Mouse (Mus musculus): ENCODE data around the gene Crtac1. TPM values are rescaled to one million over a fixed set of nuclear protein-coding genes. Genes with fewer than 3 reads are reported as not detected.
A peak's percentile ranks its signal among the peaks of the same experiment; 100 is the strongest.

The Crtac1 gene
- total RNA-seq (2015) (not detected in 2 replicates), total RNA-seq (2017) (not detected in 2 replicates)

DNA sequence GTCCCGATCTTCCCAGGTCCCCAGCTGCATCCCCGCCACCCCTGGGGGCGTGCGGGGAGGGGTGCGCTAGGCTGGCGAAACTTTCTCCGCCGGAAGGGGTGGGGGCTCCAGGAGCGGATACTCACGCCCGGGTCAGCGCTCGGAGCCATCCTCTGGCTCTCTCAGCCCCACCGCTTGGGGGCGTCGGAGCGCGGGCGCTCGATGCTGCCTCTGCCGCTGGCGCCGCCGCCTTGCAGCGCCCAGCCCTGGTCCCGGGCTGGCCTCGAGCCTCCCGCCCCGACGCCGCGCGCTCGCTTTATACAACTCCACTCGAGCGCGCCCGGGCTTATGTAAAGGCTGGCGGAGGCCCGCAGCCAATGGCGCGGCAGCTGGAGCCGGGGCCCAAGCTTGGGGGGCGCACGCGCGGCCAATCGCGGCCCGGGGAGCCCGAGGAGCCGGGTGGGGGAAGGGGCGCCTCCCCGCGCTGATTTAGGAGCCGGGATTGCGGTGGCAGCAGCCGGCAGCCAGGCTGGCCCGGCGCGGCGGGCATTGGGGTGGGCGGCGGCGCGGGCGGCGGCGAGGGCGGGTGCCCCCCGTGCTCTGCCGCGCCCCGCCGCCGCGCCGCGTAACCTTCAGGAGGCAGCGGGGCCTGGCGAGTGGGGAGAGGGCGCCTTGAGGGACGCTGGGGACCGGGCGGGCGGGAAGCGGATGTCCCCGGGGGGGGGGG is at the start of gene Crtac1:
TSS of gene Crtac1 (minus strand) at position 299 of the 706 bp plus-strand sequence.
- ATAC-seq (replicated peaks; ENCODE audit: poor library complexity), result no peak

GRCm38 (mm10) chr19:42478303-42478702 is 46.7 kb upstream of the Crtac1 start:
- no peak for ATAC-seq (replicated peaks; ENCODE audit: poor library complexity)

- ATAC-seq (replicated peaks; ENCODE audit: poor library complexity), result no peak
Observed at GRCm38 (mm10) chr19:42477769-42478168, 46.2 kb upstream of the Crtac1 start.

- ATAC-seq (replicated peaks; ENCODE audit: poor library complexity), result no peak
Observed at GRCm38 (mm10) chr19:42472831-42473230, 41.2 kb upstream of the Crtac1 start.

GRCm38 (mm10) chr19:42471571-42471970 is 40.0 kb upstream of the Crtac1 start:
- no peak for ATAC-seq (replicated peaks; ENCODE audit: poor library complexity)

- no peak for ATAC-seq (replicated peaks; ENCODE audit: poor library complexity)
Observed at GRCm38 (mm10) chr19:42461851-42462250, 30.3 kb upstream of the Crtac1 start.

GRCm38 (mm10) chr19:42461353-42461752 is 29.8 kb upstream of the Crtac1 start:
- no peak for ATAC-seq (replicated peaks; ENCODE audit: poor library complexity)

DNA sequence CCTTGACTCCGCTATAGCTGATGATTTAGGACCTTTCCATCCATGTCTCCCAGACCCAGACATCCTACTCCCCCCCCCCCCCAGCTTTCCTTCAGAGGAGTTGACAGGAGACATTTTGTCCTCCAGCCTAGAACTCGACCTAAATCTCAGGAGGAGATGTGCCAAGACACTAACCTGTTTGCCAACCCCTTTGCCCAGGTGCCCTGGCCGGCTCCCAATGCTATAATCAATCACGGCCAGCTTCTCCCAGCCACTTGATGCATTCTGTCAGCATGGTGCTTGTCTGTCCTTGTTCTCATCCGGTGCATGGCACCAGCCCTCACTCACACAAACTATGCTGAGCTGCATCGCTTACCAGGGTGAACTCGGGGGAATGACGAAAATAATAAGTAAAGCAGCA is 27.9 kb upstream of the Crtac1 start:
- no peak for ATAC-seq (replicated peaks; ENCODE audit: poor library complexity)

DNA sequence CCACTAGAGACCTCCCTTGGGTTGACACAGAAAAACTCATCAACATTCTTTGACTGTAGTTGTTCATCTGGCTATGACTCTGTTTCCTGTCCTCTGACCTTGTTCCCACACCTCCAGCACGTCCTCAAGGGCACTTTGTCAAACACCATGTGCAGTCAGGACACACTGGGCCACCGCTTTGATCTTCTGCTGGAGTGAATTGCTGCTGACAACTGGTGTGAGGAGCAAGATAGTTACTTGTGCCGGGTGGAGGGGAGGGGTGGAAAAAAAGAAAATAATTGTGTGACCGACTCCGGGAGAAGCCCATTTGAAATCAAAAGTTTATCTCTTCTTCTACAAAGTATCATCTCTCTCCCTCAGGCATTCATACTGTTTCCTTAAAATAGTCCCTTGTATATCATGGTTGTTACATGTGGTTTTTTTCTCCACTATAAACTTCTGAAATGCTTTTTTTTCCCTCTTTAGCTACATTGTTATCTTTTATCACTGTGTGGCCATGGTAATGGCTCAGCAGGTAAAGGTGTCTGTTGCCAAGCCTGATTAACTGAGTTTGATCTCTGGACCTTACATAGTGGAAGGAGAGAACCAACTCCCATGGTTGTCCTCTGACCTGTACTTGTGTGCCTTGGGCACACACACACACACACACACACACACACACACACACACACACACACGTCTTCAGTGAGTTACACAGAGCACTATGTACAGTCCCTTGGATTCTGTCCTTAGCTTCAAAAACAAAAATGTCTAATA is 23.1 kb upstream of the Crtac1 start:
- ATAC-seq (replicated peaks; ENCODE audit: poor library complexity), result no peak

GRCm38 (mm10) chr19:42454006-42454405 is 22.4 kb upstream of the Crtac1 start:
- ATAC-seq (replicated peaks; ENCODE audit: poor library complexity), result no peak

- no peak for ATAC-seq (replicated peaks; ENCODE audit: poor library complexity)
Observed at GRCm38 (mm10) chr19:42452539-42452938, 21.0 kb upstream of the Crtac1 start.

DNA sequence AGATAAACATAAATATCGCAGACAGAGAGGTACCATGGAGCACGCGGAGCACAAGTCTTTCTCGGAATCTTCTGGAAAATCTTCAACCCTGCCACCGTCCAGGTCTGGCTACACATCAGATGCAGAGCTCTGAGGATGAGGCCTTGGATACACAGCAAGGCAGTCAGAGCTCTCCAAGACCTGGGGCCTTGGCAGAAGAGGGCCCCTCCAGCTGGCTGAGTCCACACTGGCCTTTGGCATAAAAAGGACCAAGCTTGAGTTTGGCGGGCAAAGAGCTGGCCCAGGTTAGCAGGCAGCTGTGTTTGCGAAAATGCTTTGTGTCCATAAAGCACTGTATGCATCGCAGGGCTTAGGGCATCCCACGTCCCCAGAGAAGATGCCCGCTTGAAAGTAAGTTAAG is 17.0 kb upstream of the Crtac1 start:
- no peak for ATAC-seq (replicated peaks; ENCODE audit: poor library complexity)

- ATAC-seq (replicated peaks; ENCODE audit: poor library complexity), result 0 out of 2 replicates have a peak, but pooled peaks have one; percentile 37
Observed at GRCm38 (mm10) chr19:42443887-42444409, 12.4 kb upstream of the Crtac1 start.

GRCm38 (mm10) chr19:42443266-42443665 is 11.7 kb upstream of the Crtac1 start:
- no peak for ATAC-seq (replicated peaks; ENCODE audit: poor library complexity)

DNA sequence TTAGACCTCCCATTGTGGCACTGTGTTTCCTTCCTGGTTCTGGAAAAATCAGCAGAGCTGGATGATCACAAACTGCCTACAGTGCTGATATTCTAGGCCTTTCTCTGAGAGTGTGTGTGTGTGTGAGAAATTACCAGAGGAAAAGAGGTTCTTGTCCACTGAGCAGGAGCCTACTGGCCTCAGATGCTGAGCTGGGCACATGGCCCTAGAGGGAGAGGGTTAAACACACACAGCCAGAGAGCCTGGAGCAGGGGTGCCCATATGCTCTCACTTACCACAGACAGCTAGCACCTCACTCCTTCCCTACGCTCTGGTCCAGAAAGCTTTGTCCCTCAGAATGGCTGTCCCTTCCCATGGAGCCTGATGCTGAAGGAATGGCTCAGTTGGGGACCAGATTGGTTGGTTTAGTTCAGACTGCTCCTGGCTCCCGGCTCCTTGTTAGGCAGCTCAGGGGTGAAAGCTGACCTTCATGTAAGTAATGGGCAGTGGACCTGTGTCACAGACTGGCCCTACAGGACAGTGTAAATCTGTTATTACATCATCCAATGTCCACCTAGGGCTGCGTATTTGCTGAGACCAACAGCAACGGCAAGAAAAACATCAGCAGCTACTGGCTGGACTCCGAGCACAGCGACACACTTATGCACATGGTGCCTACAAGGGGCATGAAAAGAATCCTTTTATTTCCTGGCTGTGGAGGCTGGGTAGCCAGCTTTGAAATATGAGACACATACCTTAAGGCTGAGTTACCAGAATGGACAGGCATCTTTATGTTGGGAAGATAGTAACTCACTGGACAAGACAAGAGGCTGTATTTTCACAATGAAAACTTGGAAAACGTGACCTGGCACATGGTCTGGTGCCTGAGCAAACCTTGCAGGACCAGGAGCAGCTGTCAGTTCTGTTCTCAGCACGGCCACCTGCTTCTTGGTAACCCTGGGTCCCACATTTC is 10.9 kb upstream of the Crtac1 start:
- ATAC-seq (replicated peaks; ENCODE audit: poor library complexity), result no peak

GRCm38 (mm10) chr19:42440089-42440488 is 8.5 kb upstream of the Crtac1 start:
- ATAC-seq (replicated peaks; ENCODE audit: poor library complexity), result no peak

DNA sequence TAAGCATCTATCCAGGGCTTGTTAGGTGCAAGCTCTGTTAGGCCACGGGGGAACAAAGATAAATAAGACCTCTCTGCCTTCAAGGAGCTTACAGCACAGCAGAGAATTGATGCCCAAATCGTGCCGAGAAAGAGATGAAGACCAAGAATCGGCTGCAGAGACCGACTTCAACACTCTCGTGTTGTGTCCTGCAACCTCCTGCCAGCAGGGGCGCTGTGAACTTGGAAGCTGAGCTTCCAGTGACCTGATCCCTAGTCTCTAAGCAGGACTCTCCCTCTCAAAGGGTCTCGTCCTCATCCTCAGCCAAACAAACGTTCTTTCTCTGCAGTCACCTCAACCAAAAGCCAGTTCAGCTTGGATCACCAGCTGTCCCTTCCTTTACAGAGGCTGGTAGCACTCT is 7.8 kb upstream of the Crtac1 start:
- ATAC-seq (replicated peaks; ENCODE audit: poor library complexity), result no peak

- no peak for ATAC-seq (replicated peaks; ENCODE audit: poor library complexity)
Observed at GRCm38 (mm10) chr19:42435621-42436020, 4.0 kb upstream of the Crtac1 start.

- ATAC-seq (replicated peaks; ENCODE audit: poor library complexity), result no peak
Observed at GRCm38 (mm10) chr19:42432761-42433160, 1.2 kb upstream of the Crtac1 start.

- ATAC-seq (replicated peaks; ENCODE audit: poor library complexity), result peak; percentile 55; the same call in 1 of the 2 replicates
Observed at GRCm38 (mm10) chr19:42432191-42432590, 608 bp upstream of the Crtac1 start.

- ATAC-seq (replicated peaks; ENCODE audit: poor library complexity), result no peak
Observed at GRCm38 (mm10) chr19:42430981-42431380, 602 bp downstream of the Crtac1 start.

Data from megakaryocyte progenitor cell, adult 5-6 weeks (primary cell).